Mouse (Mus musculus): ENCODE measurements around the gene Rnf115.
"Not testable (repeated sequence)": the region's sequence is repeated elsewhere in the genome, so short reads cannot be mapped to it uniquely, and the experiment has no call there.

The Rnf115 gene

GRCm38 (mm10) chr3:96727343-96727827 is at the start of gene Rnf115, which contains the start of gene Polr3c:
Gene Rnf115, plus strand, starts transcription at chr3:96727664.
Gene Polr3c, minus strand, starts transcription at chr3:96727628.
- peak; percentile 95 to 97 for DNase-seq (ENCODE audit: low spot score in 2 of 2)

DNA sequence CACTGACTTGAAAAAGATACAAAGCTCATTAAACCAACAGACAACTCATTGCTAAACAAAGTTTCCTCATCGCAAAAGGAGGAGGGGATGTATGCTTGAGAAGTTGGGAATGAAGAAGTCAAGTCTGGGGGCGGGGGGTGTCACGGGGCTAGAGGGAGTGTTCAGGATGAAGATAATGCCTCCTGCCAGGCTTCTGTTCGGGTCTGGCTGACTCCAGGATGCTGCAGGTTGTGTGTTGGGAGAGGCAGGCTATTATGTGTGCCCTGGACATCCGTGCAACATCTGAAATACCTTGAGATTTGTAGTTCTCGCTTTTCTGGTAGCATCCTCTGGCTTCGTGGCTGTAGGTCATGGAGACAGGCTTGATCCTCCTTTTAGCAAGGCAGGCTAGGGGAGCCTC is 49.0 kb upstream of the Rnf115 start:
- DNase-seq (ENCODE audit: low spot score in 2 of 2) = no peak

DNA sequence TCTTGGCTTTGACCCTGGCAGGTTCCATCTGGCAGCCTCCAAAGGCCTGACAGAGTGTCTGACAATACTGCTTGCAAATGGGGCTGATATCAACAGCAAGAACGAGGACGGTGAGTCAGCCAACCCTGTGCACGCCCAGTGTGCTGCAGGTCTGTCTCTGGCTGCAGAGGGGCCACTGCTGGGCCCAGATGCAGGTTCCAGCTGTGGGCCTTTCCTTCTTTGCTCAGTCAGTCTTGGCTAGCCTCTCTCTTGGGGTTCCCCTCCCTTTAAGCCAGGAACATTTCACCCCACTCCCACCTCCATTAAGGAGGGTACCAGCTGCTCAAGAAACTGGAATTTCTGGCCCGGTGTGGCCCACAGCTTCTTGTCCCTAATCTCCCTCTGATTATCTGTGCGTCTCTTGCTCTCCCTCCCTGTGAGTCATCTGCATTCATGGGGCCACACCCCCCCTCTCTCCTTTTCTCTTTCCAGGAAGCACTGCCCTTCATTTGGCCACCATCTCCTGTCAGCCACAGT is 48.2 kb upstream of the Rnf115 start:
- no peak for DNase-seq (ENCODE audit: low spot score in 2 of 2)

DNA sequence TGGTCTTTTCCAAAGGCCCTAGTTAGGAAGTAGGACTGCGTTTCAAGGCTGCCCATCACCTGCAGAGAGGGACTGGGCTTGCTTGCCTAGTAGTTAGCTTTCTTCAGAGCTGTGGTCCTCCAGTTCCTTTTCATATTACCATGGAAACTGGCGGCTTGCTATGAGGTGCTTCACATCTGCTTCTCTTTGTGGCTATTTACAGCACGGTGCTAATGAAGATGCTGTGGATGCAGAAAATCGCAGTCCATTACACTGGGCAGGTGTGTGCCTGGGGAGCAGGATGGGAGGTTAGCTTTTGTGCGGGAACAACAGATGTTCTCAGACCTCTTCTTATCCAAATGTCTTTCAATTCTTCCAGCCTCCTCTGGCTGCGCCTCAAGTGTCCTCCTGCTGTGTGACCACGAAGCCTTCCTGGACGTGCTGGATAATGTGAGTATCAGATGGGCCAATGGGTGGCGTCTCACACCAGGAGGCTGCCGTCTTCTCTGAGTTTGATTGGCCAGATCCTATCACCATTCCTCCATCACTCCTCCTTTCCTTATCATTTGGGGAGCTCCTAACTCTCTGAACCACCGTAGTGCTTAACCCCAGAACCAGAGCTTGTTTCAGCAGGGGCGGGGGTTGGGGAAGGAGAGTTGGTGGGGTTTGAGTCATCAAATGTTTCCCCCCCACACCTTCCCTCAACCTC is 47.1 kb upstream of the Rnf115 start:
- DNase-seq (ENCODE audit: low spot score in 2 of 2) = no peak

DNA sequence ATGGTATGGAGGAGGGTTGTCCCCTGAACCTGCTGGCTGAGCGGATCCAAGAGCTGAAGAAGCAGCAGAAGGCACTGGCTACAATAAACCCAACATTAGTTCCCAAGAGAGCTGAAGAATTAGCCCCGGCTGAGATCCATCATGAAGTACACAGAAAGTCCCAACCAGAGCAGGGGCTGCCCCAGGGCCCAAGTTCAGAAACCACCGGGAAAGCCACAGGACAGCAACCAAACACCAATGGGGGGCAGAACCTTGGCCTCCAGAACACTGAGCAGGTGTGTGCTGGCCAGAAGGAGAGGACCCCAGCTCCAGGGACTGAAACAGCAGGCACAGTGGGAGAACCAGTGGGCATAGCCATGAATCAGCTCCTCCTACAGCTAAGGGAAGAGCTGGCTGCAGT is 44.0 kb upstream of the Rnf115 start:
- DNase-seq (ENCODE audit: low spot score in 2 of 2) = no peak

DNA sequence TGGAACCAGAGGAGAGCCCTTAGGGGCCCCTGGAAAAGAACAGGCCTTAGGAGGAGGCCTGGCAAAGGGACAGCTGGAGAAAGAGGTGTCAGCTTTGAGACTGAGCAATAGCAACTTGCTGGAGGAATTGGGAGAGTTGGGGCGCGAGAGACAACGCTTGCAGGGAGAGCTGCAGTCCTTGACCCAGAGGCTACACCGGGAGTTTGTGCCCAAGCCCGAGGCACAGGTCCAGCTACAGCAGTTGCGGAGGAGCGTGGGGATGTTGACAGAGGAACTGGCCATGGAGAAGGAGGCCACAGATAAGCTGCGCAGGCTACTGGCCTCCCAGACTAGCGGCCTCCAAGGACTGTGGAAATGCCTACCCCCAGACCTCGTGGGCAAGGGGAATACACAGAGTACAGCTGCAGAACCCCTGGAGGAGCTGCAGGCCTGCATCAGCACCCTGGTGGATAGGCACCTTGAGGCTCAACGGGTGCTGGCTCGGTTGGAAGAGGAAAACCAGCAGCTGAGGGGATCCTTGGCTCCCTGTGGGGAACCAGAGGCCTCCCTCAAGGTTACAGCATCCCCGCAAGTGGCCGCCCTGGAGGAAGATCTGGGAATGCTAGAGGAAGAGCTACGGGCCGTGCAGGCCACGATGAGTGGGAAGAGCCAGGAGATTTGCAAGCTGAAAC is 43.2 kb upstream of the Rnf115 start:
- DNase-seq (ENCODE audit: low spot score in 2 of 2) = no peak

- DNase-seq (ENCODE audit: low spot score in 2 of 2) = no peak
These were observed 42.7 kb upstream of the Rnf115 start for GRCm38 (mm10) chr3:96684822-96685156.

- not testable (repeated sequence) for DNase-seq (ENCODE audit: low spot score in 2 of 2)
These were observed 41.4 kb upstream of the Rnf115 start for GRCm38 (mm10) chr3:96686057-96686456.

GRCm38 (mm10) chr3:96688854-96689253 is 38.6 kb upstream of the Rnf115 start:
- no peak for DNase-seq (ENCODE audit: low spot score in 2 of 2)

DNA sequence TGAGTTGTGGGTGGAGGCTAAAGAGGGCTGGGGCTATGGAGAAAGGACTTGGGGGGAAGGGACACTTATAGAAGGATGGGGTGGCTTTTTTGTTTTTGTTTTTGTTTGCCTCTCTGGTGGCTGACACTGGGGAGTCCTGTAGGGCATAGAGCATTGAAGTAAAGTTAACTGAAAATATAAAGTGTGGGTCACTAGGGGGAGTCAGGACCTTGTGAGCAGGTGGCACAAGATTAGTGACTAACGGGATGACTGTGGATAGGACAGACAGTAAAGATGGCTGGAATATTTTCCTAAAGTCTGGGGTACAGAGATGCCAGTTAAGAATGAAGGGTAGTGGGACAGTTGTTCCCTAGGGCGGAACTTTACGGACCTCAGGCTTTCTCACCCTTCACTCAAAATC is 37.2 kb upstream of the Rnf115 start:
- no peak for DNase-seq (ENCODE audit: low spot score in 2 of 2)

DNA sequence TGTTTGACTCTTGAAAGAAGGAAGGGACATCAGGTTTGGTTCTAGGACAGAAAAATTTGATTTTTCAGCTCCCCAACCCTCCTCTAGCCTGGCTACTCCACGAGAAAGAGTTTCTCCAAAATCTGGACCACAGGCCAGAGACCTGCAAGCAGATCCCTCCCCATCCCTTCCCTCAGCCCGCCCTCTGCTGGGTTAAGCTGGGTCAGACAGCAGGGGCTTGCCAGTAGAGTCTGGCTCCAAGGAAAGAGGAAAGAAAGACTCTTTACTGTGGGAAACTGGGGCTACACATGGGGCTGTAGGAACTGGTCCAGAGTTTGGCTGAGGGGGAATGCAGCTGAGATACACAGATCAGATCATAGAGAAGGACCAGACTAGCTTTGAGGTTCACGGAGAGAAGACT is 35.0 kb upstream of the Rnf115 start:
- no peak for DNase-seq (ENCODE audit: low spot score in 2 of 2)

DNA sequence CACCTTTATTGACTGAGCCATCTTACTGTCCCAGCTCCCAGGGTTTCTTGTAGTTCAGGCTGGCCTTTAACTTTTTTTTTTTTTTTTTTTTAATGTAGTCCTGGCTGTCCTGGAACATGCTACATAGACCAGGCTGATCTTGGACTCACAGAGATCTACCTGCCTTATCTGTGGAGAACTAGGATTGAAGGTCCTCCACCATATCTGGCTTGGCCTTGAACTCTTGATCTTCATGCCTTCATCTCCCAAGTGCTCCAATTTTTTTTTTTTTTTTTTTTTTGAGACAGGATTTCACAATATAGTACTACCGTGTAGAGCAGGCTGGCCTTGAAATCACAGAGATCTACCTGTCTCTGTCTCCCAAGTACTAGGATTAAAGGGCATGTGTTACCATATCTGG is 33.9 kb upstream of the Rnf115 start:
- DNase-seq (ENCODE audit: low spot score in 2 of 2) = no peak

DNA sequence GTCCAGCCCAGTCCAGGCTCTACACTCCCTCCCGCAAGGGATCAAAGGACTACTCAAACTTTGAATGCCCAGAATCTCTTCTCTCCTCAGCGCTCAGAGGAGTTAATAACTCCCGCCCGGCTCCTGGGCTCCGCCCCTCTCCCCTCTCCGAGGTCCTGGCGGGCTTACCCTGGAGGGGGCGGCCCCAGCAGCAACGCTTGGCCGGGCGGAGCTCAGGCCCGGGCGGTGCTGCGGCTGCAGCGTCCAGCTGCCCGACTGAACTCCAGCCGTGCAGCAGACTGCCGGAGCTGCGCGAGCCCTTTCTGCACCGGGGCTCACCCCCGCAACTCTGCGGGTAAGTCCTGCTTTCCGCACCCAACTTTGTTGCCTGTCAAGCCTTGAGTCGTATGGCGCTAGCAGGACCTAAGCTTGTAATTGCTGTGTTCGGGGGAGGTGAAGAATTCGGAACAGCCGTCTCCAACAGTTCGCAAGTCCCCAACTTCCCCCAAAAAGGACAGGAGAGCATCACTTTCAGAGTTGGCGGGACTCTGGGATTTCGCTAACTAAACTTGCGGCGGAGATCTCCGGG is 31.2 kb upstream of the Rnf115 start, which contains the start of gene Pias3:
TSS of gene Pias3 (plus strand) at position 187 of the 568 bp plus-strand sequence.
- DNase-seq (ENCODE audit: low spot score in 2 of 2) = peak; percentile 36 to 51

GRCm38 (mm10) chr3:96696766-96697732 is 30.4 kb upstream of the Rnf115 start:
- peak; percentile 80 to 81 for DNase-seq (ENCODE audit: low spot score in 2 of 2)

DNA sequence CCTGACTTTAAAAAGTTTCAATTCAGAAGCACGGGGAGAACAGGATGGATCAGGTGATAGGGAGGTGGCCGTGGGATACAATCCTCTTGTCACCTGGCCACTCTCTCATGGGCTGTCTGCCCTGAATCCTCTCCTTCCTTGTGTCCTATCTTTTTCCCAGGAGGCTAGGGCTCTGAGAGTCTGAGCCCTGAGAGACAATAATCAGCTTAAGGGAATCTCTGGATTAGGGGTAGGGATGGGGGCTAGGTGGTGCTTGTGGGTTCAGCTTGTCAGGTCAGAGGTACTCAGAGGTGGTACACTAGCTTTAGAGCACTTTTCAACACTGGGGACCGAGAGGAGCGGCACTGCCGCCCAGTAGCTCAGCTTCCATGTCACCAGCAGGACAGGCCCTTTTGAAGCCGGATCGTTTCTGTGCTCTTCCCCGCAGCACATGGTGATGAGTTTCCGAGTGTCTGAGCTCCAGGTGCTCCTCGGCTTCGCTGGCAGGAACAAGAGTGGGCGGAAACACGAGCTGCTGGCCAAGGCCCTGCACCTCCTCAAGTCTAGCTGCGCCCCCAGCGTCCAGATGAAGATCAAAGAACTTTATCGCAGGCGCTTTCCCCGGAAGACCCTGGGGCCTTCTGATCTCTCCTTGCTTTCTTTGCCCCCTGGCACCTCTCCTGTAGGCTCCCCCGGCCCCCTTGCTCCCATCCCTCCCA is 28.3 kb upstream of the Rnf115 start:
- no peak for DNase-seq (ENCODE audit: low spot score in 2 of 2)

GRCm38 (mm10) chr3:96700376-96700775 is 27.1 kb upstream of the Rnf115 start:
- DNase-seq (ENCODE audit: low spot score in 2 of 2) = no peak

- no peak for DNase-seq (ENCODE audit: low spot score in 2 of 2)
These were observed 26.5 kb upstream of the Rnf115 start for GRCm38 (mm10) chr3:96701003-96701402.

DNA sequence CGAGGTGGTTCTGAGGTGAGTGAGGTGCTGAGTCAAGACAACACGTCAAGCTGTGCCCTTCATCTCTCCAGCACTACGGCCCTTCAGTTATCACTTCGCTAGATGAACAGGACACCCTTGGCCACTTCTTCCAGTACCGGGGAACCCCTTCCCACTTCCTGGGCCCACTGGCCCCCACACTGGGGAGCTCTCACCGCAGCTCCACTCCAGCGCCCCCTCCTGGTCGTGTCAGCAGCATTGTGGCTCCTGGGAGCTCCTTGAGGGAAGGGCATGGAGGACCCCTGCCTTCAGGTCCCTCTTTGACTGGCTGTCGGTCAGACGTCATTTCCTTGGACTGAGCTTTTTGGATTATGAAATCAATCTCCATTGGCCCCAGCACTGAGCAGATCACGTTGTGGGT is 22.7 kb upstream of the Rnf115 start:
- DNase-seq (ENCODE audit: low spot score in 2 of 2) = no peak

GRCm38 (mm10) chr3:96706217-96706616 is 21.2 kb upstream of the Rnf115 start:
- no peak for DNase-seq (ENCODE audit: low spot score in 2 of 2)

GRCm38 (mm10) chr3:96706984-96707383 is 20.5 kb upstream of the Rnf115 start:
- no peak for DNase-seq (ENCODE audit: low spot score in 2 of 2)
